Mouse (Mus musculus): ENCODE measurements around the gene Ric8b. TPM values are rescaled to one million over a fixed set of nuclear protein-coding genes. Genes with fewer than 3 reads are reported as not detected.

Gene Ric8b
- polyA plus RNA-seq, 1 experiment = 52.1 TPM

- no peak for TF ChIP-seq CTCF (IDR thresholded peaks at IDR 0.05; ENCODE audit: borderline replicate concordance, extremely low read depth, insufficient read depth, insufficient read length)
- no peak for TF ChIP-seq POLR2A (IDR thresholded peaks at IDR 0.05; ENCODE audit: borderline replicate concordance, extremely low read depth, insufficient read depth, insufficient read length, poor library complexity, severe bottlenecking)
- DNase-seq (ENCODE audit: low read depth) = peak; percentile 27
Measured at GRCm38 (mm10) chr10:84967645-84968044, 50.2 kb downstream of the Ric8b start.

- DNase-seq (ENCODE audit: low read depth) = peak; percentile 59
Measured at GRCm38 (mm10) chr10:84968852-84969704, 51.7 kb downstream of the Ric8b start.

GRCm38 (mm10) chr10:84975264-84975663 is 57.8 kb downstream of the Ric8b start:
- no peak for TF ChIP-seq CTCF (IDR thresholded peaks at IDR 0.05; ENCODE audit: borderline replicate concordance, extremely low read depth, insufficient read depth, insufficient read length)
- TF ChIP-seq POLR2A (IDR thresholded peaks at IDR 0.05; ENCODE audit: borderline replicate concordance, extremely low read depth, insufficient read depth, insufficient read length, poor library complexity, severe bottlenecking) = no peak
- no peak for DNase-seq (ENCODE audit: low read depth)

More at GRCm38 (mm10) chr10:84968852-84969704, 51.7 kb downstream of the Ric8b start:
- no peak for TF ChIP-seq CTCF (IDR thresholded peaks at IDR 0.05; ENCODE audit: borderline replicate concordance, extremely low read depth, insufficient read depth, insufficient read length)
- no peak for TF ChIP-seq POLR2A (IDR thresholded peaks at IDR 0.05; ENCODE audit: borderline replicate concordance, extremely low read depth, insufficient read depth, insufficient read length, poor library complexity, severe bottlenecking)

- no peak for TF ChIP-seq CTCF (IDR thresholded peaks at IDR 0.05; ENCODE audit: borderline replicate concordance, extremely low read depth, insufficient read depth, insufficient read length)
- TF ChIP-seq POLR2A (IDR thresholded peaks at IDR 0.05; ENCODE audit: borderline replicate concordance, extremely low read depth, insufficient read depth, insufficient read length, poor library complexity, severe bottlenecking) = no peak
- DNase-seq (ENCODE audit: low read depth) = peak; percentile 78
Measured at GRCm38 (mm10) chr10:84976588-84977351, 59.4 kb downstream of the Ric8b start.

GRCm38 (mm10) chr10:84980291-84980690 is 62.9 kb downstream of the Ric8b start:
- no peak for DNase-seq (ENCODE audit: low read depth)
- no peak for TF ChIP-seq CTCF (IDR thresholded peaks at IDR 0.05; ENCODE audit: borderline replicate concordance, extremely low read depth, insufficient read depth, insufficient read length)
- TF ChIP-seq POLR2A (IDR thresholded peaks at IDR 0.05; ENCODE audit: borderline replicate concordance, extremely low read depth, insufficient read depth, insufficient read length, poor library complexity, severe bottlenecking) = no peak

- TF ChIP-seq POLR2A (IDR thresholded peaks at IDR 0.05; ENCODE audit: borderline replicate concordance, extremely low read depth, insufficient read depth, insufficient read length, poor library complexity, severe bottlenecking) = no peak
- TF ChIP-seq CTCF (IDR thresholded peaks at IDR 0.05; ENCODE audit: borderline replicate concordance, extremely low read depth, insufficient read depth, insufficient read length) = no peak
- DNase-seq (ENCODE audit: low read depth) = no peak
Measured at GRCm38 (mm10) chr10:84981441-84981840, 64.0 kb downstream of the Ric8b start.

- TF ChIP-seq CTCF (IDR thresholded peaks at IDR 0.05; ENCODE audit: borderline replicate concordance, extremely low read depth, insufficient read depth, insufficient read length) (no peak), POLR2A (IDR thresholded peaks at IDR 0.05; ENCODE audit: borderline replicate concordance, extremely low read depth, insufficient read depth, insufficient read length, poor library complexity, severe bottlenecking) (no peak)
Measured at GRCm38 (mm10) chr10:84982675-84983074, 65.3 kb downstream of the Ric8b start.

GRCm38 (mm10) chr10:84985956-84986355 is 68.5 kb downstream of the Ric8b start:
- TF ChIP-seq POLR2A (IDR thresholded peaks at IDR 0.05; ENCODE audit: borderline replicate concordance, extremely low read depth, insufficient read depth, insufficient read length, poor library complexity, severe bottlenecking) (no peak), CTCF (IDR thresholded peaks at IDR 0.05; ENCODE audit: borderline replicate concordance, extremely low read depth, insufficient read depth, insufficient read length) (peak; percentile 55)
- DNase-seq (ENCODE audit: low read depth) = peak; percentile 69

More at GRCm38 (mm10) chr10:84982675-84983074, 65.3 kb downstream of the Ric8b start:
- DNase-seq (ENCODE audit: low read depth) = no peak

- DNase-seq (ENCODE audit: low read depth) = no peak
Measured at GRCm38 (mm10) chr10:84987666-84988065, 70.2 kb downstream of the Ric8b start.

GRCm38 (mm10) chr10:84988650-84989049 is 71.2 kb downstream of the Ric8b start:
- DNase-seq (ENCODE audit: low read depth) = no peak
- no peak for TF ChIP-seq POLR2A (IDR thresholded peaks at IDR 0.05; ENCODE audit: borderline replicate concordance, extremely low read depth, insufficient read depth, insufficient read length, poor library complexity, severe bottlenecking)

More at GRCm38 (mm10) chr10:84987666-84988065, 70.2 kb downstream of the Ric8b start:
- TF ChIP-seq POLR2A (IDR thresholded peaks at IDR 0.05; ENCODE audit: borderline replicate concordance, extremely low read depth, insufficient read depth, insufficient read length, poor library complexity, severe bottlenecking) = no peak
- no peak for TF ChIP-seq CTCF (IDR thresholded peaks at IDR 0.05; ENCODE audit: borderline replicate concordance, extremely low read depth, insufficient read depth, insufficient read length)

- peak; percentile 69 for DNase-seq (ENCODE audit: low read depth)
- no peak for TF ChIP-seq CTCF (IDR thresholded peaks at IDR 0.05; ENCODE audit: borderline replicate concordance, extremely low read depth, insufficient read depth, insufficient read length)
- no peak for TF ChIP-seq POLR2A (IDR thresholded peaks at IDR 0.05; ENCODE audit: borderline replicate concordance, extremely low read depth, insufficient read depth, insufficient read length, poor library complexity, severe bottlenecking)
Measured at GRCm38 (mm10) chr10:84994346-84994745, 76.9 kb downstream of the Ric8b start.

Data from brain, embryonic 14.5 days (tissue).